Mouse (Mus musculus) limb, embryonic 13.5 days (tissue): ENCODE results near the gene Rps2. TPM values are rescaled to one million over a fixed set of nuclear protein-coding genes. Genes with fewer than 3 reads are reported as not detected.

Source experiments
- ATAC-seq: fragments of 200-750 bp; cut with Nextera tagmentation; 2 replicates; pipeline ENCODE4 v1.8.0; 2017; ENCODE audit warnings: low read depth, moderate number of reproducible peaks, moderate TSS enrichment; ENCODE audit not compliant: low FRiP score
- H3K27ac ChIP-seq: fragments of 300-500 bp; sonication (generic); 2 replicates; pipeline ENCODE4 v1.5.1; 2015; ENCODE audit warnings: inconsistent platforms, mild to moderate bottlenecking, moderate library complexity
- H3K27me3 ChIP-seq: fragments of 300-500 bp; sonication (generic); 2 replicates; pipeline ENCODE4 v1.6.1; 2015; ENCODE audit warnings: mild to moderate bottlenecking, inconsistent platforms
- H3K36me3 ChIP-seq: fragments of 300-500 bp; sonication (generic); 2 replicates; pipeline ENCODE4 v1.6.1; 2015; ENCODE audit warnings: inconsistent platforms, mild to moderate bottlenecking, moderate library complexity
- H3K4me1 ChIP-seq: fragments of 300-500 bp; sonication (generic); 2 replicates; pipeline ENCODE4 v1.6.1; 2015; ENCODE audit warnings: inconsistent platforms
- H3K4me2 ChIP-seq: fragments of 300-500 bp; sonication (generic); replicated peaks from 2 replicates; pipeline ENCODE4 v1.6.1; 2015; ENCODE audit warnings: inconsistent platforms, mild to moderate bottlenecking, moderate library complexity
- H3K4me3 ChIP-seq: fragments of 300-500 bp; sonication (generic); 2 replicates; pipeline ENCODE4 v1.5.1; 2015; ENCODE audit warnings: moderate library complexity, mild to moderate bottlenecking, inconsistent platforms
- H3K9ac ChIP-seq: fragments of 300-500 bp; sonication (generic); 2 replicates; pipeline ENCODE4 v1.6.1; 2015; ENCODE audit warnings: mild to moderate bottlenecking, inconsistent platforms
- H3K9me3 ChIP-seq: fragments of 300-500 bp; sonication (generic); 2 replicates; pipeline ENCODE4 v1.6.1; 2016; ENCODE audit warnings: inconsistent platforms
- WGBS: fragments of 180-500 bp; shearing (Covaris S2); methylation state at CpG from one replicate; pipeline ENCODE4 v1.1.7; 2015; 5-methylcytosine and 5-hydroxymethylcytosine counted together
- polyA plus RNA-seq: library from polyadenylated mRNA; unstranded; fragments of >200 nt; fragmentation: Nextera tagmentation; extraction: Ambion mirVana; gene quantifications from 2 replicates; pipeline ENCODE4 v1.2.1, GENCODE M21; 2015

Rps2 gene
- polyA plus RNA-seq, 1 experiment from 2014 or later = 1,267 TPM

DNA sequence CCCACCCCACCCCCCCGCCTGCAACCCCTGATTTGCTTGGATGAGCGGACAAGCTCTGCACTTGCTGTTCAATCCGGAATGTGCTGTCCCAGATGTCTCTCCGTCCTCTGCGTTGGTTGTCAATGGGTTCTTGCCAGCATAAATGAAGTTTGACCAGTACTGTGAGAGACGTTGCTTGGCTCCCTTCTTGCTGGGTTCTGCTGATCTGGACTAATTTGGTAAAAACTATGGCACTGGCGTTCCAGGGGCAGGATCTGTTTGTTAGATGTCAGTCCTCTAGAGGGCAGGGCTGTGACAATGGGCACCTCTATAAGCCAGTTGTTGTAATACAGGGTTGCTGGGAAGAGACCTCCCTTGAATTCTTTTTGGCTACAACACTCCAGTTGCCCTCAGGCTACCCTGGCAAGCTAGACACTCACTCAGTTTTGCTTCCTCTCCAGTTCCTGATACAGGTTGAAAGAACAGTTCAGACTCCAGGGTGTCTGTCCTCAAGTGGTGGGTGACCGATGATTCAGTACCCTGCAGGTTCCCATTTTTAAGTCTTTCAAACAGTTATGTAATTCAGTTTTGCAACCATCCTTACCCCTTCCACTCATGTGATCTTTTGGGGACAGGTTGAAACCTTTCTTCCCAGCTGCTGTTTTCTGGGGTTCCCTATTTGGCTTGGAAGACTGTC lies 19.4 kb downstream of the Rps2 start:
- 24% methylated on average over 8 of the region's 8 CpGs for WGBS
- Histone ChIP-seq H3K4me2 (peak overlapping the region; percentile 87), H3K9ac (peak overlapping the region; percentile 78), H3K36me3 (peaks cover 20% of the 10 kb centered on the region), H3K4me1 (peaks cover 17% of the 10 kb centered on the region), H3K27me3 (peaks cover 9% of the 10 kb centered on the region; the same call in 1 of the 2 replicates), H3K27ac (no peak overlapping the region), H3K9me3 (no peaks in the 10 kb centered on the region), H3K4me3 (peak overlapping the region; percentile 65)
- no peak; the same call in 1 of the 2 replicates for ATAC-seq

DNA sequence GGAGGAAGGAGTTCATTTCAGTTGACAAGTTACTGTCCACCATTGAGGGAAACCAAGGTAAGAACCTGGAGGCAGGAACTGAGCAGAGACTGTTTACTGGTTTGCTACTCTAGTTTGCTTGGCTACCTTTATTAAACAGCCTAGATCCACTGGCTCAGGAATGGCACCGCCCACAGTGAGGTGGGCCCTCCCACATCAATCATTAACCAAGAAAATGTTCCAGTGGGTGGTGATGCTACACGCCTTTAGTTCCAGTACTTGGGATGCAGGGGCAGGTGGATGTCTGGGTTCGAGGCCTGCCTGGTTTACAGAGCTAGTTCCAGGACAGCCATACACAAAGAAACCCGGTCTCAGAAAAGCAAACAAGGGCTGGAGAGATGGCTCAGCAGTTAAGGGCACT lies 20.3 kb downstream of the Rps2 start:
- Histone ChIP-seq H3K4me3 (no peak overlapping the region), H3K27ac (no peak overlapping the region), H3K4me1 (peaks cover 17% of the 10 kb centered on the region), H3K9ac (no peak overlapping the region), H3K4me2 (no peak overlapping the region), H3K27me3 (peaks cover 5% of the 10 kb centered on the region; the same call in 1 of the 2 replicates), H3K36me3 (peaks cover 27% of the 10 kb centered on the region), H3K9me3 (no peaks in the 10 kb centered on the region)
- 83% methylated on average over 4 of the region's 4 CpGs for WGBS
- no peak for ATAC-seq

DNA sequence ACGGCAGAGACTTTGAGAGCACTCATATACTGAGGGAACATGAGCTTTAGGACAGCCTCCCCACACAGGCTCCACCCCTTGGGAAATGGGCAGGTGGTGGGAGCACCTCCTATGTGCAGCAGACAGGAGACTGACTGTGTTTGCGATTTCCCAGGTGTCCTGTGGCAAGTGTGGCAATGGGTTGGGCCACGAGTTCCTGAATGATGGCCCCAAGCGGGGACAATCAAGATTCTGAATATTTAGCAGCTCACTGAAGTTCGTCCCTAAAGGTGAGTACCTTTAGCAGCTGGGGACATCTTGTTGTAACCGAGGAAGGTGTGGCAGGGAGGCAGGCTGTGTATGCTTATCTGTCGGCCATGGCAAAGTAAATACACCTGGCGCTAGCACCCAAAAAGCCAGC lies 22.0 kb downstream of the Rps2 start:
- H3K9ac ChIP-seq = no peak overlapping the region
- 81% methylated on average over 8 of the region's 8 CpGs for WGBS
- no peaks in the 10 kb centered on the region for H3K9me3 ChIP-seq
- H3K4me2 ChIP-seq = no peak overlapping the region
- H3K4me1 ChIP-seq = peaks cover 17% of the 10 kb centered on the region
- no peak for ATAC-seq
- H3K27me3 ChIP-seq = no peaks in the 10 kb centered on the region
- H3K4me3 ChIP-seq = no peak overlapping the region
- no peak overlapping the region for H3K27ac ChIP-seq
- peaks cover 27% of the 10 kb centered on the region for H3K36me3 ChIP-seq

DNA sequence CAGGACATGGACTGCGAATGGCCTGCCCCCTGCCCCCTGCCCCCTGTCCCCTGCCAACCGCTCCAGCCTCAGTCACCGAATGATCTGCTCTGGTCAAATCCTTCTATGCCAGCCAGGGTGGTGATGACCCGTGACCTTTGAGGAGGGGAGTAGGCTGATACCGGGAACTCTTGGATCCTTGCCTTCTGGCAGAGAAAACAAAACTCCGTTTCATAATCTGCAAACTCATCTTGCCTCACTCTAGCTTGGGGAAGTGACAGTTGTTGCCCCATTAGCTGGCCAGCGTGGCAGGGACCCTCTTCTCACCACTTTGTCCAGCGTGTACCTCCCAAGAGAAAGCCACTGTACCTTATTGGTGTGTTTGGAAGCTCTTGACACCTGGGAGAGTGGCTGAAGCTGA lies 24.4 kb downstream of the Rps2 start:
- peaks cover 14% of the 10 kb centered on the region for H3K4me1 ChIP-seq
- no peak overlapping the region for H3K4me3 ChIP-seq
- no peak overlapping the region for H3K9ac ChIP-seq
- peaks cover 27% of the 10 kb centered on the region for H3K36me3 ChIP-seq
- no peak overlapping the region for H3K4me2 ChIP-seq
- no peak overlapping the region for H3K27ac ChIP-seq
- H3K9me3 ChIP-seq = no peaks in the 10 kb centered on the region
- 83% methylated on average over 8 of the region's 8 CpGs for WGBS
- ATAC-seq = no peak
- no peaks in the 10 kb centered on the region for H3K27me3 ChIP-seq

DNA sequence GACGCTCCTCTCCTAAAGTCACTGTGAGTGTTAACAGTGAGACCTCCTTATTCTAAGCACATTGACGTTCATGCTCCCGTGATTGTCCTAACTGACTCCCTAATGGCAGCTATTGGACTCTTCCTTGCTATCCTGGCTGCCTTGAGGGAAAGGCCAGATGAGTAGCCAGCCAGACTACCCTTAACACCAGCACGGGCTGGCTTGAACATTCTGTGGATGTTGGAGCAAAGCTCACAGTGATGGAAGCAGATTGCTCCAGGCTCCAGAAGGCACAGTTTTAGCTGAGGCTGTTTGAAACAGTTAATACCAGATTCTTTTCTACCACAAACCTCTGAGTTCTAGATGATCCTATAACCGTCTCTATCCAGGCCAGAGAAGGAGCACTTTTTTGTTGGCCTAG lies 26.0 kb downstream of the Rps2 start:
- ATAC-seq = no peak
- Histone ChIP-seq H3K4me3 (no peak overlapping the region), H3K27ac (no peak overlapping the region), H3K36me3 (peaks cover 27% of the 10 kb centered on the region), H3K4me1 (peaks cover 12% of the 10 kb centered on the region), H3K9me3 (no peaks in the 10 kb centered on the region), H3K27me3 (no peaks in the 10 kb centered on the region), H3K9ac (no peak overlapping the region), H3K4me2 (no peak overlapping the region)
- WGBS = 71% methylated on average over 5 of the region's 5 CpGs

DNA sequence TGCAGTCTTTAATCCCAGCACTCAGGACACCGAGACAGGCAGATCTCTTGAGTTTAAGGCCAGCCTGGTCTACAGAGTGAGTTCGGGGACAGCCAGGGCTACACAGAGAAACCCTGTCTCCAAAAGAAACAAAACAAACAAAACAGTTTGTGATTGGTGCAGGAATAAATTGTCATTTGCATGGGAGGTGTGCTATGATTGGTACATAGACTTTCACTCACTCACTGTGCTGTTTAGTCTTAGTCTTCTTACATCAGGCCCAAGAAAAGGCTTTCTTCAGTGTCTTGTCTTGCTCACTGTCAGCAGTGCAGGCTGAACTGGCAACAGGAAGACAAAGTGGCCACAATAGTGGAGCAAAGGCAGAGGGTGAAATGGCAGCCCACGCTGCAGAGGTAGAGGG lies 26.5 kb downstream of the Rps2 start:
- H3K27me3 ChIP-seq = no peaks in the 10 kb centered on the region
- H3K4me1 ChIP-seq = peaks cover 12% of the 10 kb centered on the region
- ATAC-seq = no peak
- peaks cover 24% of the 10 kb centered on the region for H3K36me3 ChIP-seq
- no peaks in the 10 kb centered on the region for H3K9me3 ChIP-seq
- H3K9ac ChIP-seq = no peak overlapping the region
- 75% methylated on average over 3 of the region's 3 CpGs for WGBS
- no peak overlapping the region for H3K4me2 ChIP-seq
- no peak overlapping the region for H3K27ac ChIP-seq
- H3K4me3 ChIP-seq = no peak overlapping the region

DNA sequence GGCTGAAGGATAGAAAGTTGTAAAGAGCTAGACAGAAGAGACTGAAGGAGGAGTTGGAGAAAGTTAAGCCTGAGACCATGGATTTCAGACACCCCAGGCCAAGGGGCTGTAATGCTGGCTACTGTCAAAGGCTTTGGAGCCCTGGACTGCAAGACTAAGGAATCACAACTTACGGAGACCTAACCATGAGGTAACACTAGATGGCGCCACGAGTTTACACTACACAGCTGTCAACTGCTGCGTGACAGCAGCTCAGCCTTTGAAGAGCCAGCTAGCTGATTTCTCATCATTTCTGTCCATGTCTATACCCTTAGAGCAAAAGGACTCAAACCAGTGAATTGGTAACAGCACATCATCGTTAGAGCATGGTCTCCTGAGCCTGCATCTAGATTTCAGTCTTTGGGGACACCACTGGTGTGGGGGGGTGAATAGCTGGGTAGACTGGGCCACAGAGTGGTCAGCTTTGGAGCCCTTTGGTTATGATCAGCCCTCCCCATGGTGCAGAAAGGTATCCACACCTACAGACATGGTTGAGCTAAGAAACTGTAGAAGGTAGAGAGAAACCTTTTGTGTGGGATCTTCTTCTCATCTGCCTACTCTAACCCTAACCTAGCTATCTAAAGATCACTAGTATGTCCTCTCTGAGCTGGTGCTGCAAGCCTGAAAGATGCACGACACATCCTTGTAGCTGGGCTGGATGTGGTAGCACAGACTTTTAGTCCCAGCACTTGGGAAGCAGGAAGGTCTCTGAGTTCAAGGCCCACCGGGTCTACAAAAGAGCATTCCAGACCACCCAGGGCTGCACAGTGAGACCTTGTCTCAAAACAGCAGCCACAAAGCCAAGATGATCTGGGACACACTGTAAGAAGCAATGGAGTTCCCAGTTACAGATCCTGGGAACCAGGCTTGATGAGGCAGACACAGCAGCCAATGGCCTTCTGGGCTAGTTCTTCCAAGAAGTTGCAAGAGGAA lies 27.9 kb downstream of the Rps2 start:
- ATAC-seq = peak; percentile 55; the same call in 1 of the 2 replicates
- Histone ChIP-seq H3K9ac (no peak overlapping the region), H3K4me2 (no peak overlapping the region), H3K27ac (no peak overlapping the region), H3K9me3 (no peaks in the 10 kb centered on the region), H3K4me1 (peaks cover 12% of the 10 kb centered on the region), H3K36me3 (peaks cover 15% of the 10 kb centered on the region; the same call in 1 of the 2 replicates), H3K27me3 (peaks cover 11% of the 10 kb centered on the region), H3K4me3 (no peak overlapping the region)
- WGBS = 21% methylated on average over 7 of the region's 7 CpGs

DNA sequence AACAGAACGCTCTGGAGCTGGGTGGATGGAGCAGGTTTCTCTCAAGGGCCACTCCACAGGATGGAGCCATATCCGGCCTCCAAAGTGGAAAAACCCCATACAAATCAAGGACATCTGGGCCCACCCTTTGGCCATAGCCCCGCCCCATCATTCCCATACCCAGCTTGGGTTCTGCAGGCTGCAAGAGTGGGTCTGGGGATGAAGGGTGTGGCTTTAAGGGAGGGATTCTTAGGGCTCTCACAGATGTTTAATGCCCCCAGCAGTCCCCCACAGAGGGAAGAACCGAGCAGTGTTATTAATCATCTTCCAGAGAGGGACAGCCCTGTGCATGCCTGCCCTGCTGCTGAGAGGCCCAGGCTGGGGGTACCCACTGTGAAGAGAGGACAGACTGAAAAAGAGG lies 29.1 kb downstream of the Rps2 start:
- H3K27me3 ChIP-seq = peaks cover 22% of the 10 kb centered on the region
- H3K27ac ChIP-seq = no peak overlapping the region
- H3K36me3 ChIP-seq = peaks cover 10% of the 10 kb centered on the region; the same call in 1 of the 2 replicates
- no peak overlapping the region for H3K4me3 ChIP-seq
- H3K9me3 ChIP-seq = no peaks in the 10 kb centered on the region
- peak overlapping the region; percentile 13; the same call in 1 of the 2 replicates for H3K9ac ChIP-seq
- WGBS = 35% methylated on average over 4 of the region's 4 CpGs
- H3K4me2 ChIP-seq = no peak overlapping the region
- ATAC-seq = 0 out of 2 replicates have a peak, but pooled peaks have one; percentile 20
- peaks cover 12% of the 10 kb centered on the region for H3K4me1 ChIP-seq

DNA sequence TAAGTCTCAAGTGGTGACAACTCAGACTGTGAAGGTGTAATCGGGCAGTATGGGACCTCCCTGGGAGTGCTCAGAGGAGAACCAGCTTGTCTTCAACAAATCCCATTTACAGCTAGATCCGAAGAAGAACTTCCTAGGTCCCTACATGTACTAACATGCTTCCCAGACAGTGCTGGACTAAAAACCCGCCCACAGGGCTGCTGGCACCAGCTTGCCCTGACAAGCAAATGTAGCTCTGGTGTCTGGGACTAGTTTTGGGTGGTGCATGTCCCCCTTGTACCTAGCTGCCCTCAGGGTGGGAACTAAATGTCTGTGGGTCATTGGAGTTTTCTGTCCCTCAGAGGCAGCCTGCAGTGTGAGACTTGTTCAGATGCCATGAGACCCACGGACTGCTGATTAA lies 33.6 kb downstream of the Rps2 start:
- Histone ChIP-seq H3K4me3 (no peak overlapping the region), H3K36me3 (no peaks in the 10 kb centered on the region), H3K27ac (no peak overlapping the region), H3K27me3 (peaks cover 62% of the 10 kb centered on the region), H3K4me1 (peaks cover 32% of the 10 kb centered on the region), H3K9ac (no peak overlapping the region), H3K4me2 (no peak overlapping the region), H3K9me3 (no peaks in the 10 kb centered on the region)
- WGBS = 21% methylated on average over 4 of the region's 4 CpGs
- ATAC-seq = no peak

DNA sequence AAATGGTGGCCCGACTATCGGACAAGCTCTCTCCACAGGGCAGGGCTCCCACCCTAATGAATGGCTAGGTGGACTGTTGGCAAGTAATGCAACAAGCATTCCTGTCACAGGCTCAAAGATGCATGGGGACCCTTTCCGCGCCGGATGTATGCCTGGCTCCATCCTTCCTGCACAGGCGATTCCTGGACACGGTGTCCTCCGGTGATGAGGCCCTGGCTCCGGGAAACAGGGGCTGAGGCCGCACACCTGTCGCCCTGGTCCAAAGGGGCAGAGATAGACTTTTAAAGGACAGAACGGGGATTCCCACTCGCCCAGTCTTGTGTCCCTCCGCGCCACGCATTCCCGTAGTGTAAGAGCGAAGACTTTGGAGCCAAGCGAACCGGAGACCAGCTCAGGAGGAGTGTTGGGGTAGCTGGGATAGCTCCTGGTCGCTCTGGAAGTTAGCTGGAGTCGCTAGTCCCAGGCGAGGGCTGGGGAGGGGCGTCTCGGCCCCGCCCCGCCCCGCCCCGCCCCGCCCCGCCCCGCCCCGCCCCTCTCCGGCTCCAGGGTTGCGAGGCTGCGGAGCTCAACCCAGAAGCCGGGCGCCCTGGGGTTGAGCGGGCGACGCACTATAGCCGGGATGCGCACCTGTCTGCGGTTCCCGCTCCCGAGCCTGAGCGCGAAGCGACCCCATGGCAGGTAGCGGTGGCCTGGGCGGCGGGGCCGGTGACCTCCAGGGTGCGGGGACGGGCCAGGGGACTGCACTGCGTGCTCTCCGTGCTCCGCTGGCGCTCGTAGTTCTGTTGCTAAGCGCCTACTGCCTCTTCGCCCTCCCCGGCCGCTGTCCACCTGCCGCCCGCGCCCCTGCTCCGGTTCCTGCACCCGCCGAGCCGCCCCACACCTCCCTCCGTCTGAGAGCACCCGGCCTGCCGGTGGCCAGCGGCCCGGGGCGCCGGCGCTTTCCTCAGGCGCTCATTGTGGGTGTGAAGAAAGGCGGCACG lies 34.8 kb downstream of the Rps2 start, which contains the start of gene Hs3st6:
TSS of gene Hs3st6 (plus strand) at position 574 of the 980 bp plus-strand sequence.
- Histone ChIP-seq H3K36me3 (no peaks in the 10 kb centered on the region), H3K9ac (peak within 1 kb of the TSS; percentile 62), H3K9me3 (no peaks in the 10 kb centered on the region), H3K27me3 (peaks cover 62% of the 10 kb centered on the region), H3K4me2 (peak within 1 kb of the TSS; percentile 97), H3K27ac (no peak within 1 kb of the TSS), H3K4me3 (peak within 1 kb of the TSS; percentile 57), H3K4me1 (peaks cover 21% of the 10 kb centered on the region)
- WGBS = 1% methylated on average over 72 of the region's 82 CpGs
- ATAC-seq = peak; percentile 86

DNA sequence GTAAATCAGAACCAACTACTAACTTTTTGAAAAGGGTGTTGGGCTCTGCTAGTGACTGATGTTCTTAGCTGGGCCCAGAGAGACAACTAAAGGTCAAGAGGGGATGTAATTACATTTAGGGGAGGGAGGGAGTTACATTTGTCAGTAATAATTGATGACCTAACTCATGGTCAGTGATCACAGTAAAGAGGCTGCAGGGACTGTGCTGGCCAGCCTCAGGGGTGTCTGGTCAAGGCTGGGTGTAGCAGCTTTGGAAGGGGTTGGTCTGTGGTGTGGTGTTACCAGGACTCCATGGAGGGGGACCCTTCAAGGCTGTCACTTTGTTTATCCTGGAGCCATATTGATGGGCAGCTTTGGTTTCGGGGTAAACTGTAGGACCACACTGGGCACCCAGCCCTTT lies 39.5 kb downstream of the Rps2 start:
- Histone ChIP-seq H3K4me1 (peaks cover 35% of the 10 kb centered on the region), H3K9ac (no peak overlapping the region), H3K36me3 (no peaks in the 10 kb centered on the region), H3K27me3 (peaks cover 36% of the 10 kb centered on the region), H3K4me2 (no peak overlapping the region), H3K9me3 (no peaks in the 10 kb centered on the region), H3K27ac (no peak overlapping the region), H3K4me3 (no peak overlapping the region)
- WGBS = 79% methylated on average over 1 of the region's 1 CpGs
- no peak for ATAC-seq
